Mouse (Mus musculus) liver, postnatal 0 days (tissue): ENCODE results near the gene Slc38a1.

Source experiments
- CTCF ChIP-seq: sonication (generic); IDR thresholded peaks from 2 replicates; pipeline ENCODE4 v1.5.1; 2016; ENCODE audit warnings: antibody characterized with exemption, low read depth
- EP300 ChIP-seq: IDR thresholded peaks from 2 replicates; pipeline ENCODE4 v1.6.1; 2016; ENCODE audit warnings: antibody characterized with exemption, low read depth, mild to moderate bottlenecking

DNA sequence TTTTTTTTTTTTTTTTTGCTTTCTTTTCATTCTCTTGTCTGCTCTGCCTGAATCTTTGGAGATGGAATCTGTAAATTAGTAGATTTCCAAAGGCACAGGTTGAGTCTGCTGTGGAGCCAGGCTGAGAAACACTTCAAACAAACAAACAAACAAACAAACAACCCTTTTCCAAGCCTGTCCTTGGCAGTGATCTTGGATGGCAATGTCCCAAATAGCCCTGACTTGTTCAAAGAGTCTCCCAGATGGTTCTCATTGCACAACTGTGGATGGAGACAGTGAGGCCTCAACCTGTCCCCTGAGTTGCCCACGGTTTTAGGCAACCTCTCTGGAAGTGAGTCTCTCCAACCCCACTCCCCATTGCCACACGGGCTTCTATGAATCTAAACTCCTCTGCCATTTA lies 4.1 kb downstream of the Slc38a1 start:
- TF ChIP-seq CTCF (no peak), EP300 (no peak)
